Mouse (Mus musculus) bone marrow, adult 2 months (tissue): ENCODE results near the gene Hacd3.

Experiments used
- CTCF ChIP-seq: fragments of 200-500 bp; IDR thresholded peaks from 2 replicates; pipeline ENCODE4 v1.5.1; 2011; ENCODE audit warnings: low read length, control low read depth; ENCODE audit not compliant: control insufficient read depth, insufficient read depth
- POLR2A ChIP-seq: fragments of 200-500 bp; IDR thresholded peaks from 2 replicates; pipeline ENCODE4 v1.6.1; 2011; ENCODE audit warnings: low read depth, mild to moderate bottlenecking, control low read depth, low read length, borderline replicate concordance; ENCODE audit not compliant: control insufficient read depth

GRCm38 (mm10) chr9:64990291-64990690, 31.2 kb downstream of the Hacd3 start:
- TF ChIP-seq CTCF (no peak), POLR2A (no peak)
